Mouse (Mus musculus) hindbrain, embryonic 16.5 days (tissue): ENCODE data around the gene Tshr. TPM values are rescaled to one million over a fixed set of nuclear protein-coding genes. Genes with fewer than 3 reads are reported as not detected.
A peak's percentile ranks its signal among the peaks of the same experiment; 100 is the strongest.
"Not testable (repeated sequence)": the region's sequence is repeated elsewhere in the genome, so short reads cannot be mapped to it uniquely, and the experiment has no call there.

Experiments used
- ATAC-seq: fragments of 200-750 bp; cut with Nextera tagmentation; 2 replicates; pipeline ENCODE4 v1.8.0; 2017; ENCODE audit warnings: moderate TSS enrichment, moderate library complexity
- H3K27ac ChIP-seq: fragments of 300-500 bp; sonication (generic); 2 replicates; pipeline ENCODE4 v1.5.1; 2014; ENCODE audit warnings: low read depth, mild to moderate bottlenecking, control low read depth, low read length, moderate library complexity
- H3K27me3 ChIP-seq: fragments of 300-500 bp; sonication (generic); replicated peaks from 2 replicates; pipeline ENCODE4 v1.6.1; 2014; ENCODE audit warnings: low read length; ENCODE audit not compliant: control insufficient read depth, insufficient read depth
- H3K36me3 ChIP-seq: fragments of 300-500 bp; sonication (generic); 2 replicates; pipeline ENCODE4 v1.6.1; 2014; ENCODE audit warnings: mild to moderate bottlenecking, low read length, moderate library complexity, mixed read lengths; ENCODE audit not compliant: control insufficient read depth, insufficient read depth
- H3K4me1 ChIP-seq: fragments of 300-500 bp; sonication (generic); 2 replicates; pipeline ENCODE4 v1.6.1; 2014; ENCODE audit warnings: low read depth, low read length; ENCODE audit not compliant: control insufficient read depth, insufficient read depth
- H3K4me2 ChIP-seq: fragments of 300-500 bp; sonication (generic); 2 replicates; pipeline ENCODE4 v1.6.1; 2014; ENCODE audit warnings: mild to moderate bottlenecking, low read length, control low read depth, moderate library complexity
- H3K4me3 ChIP-seq: fragments of 300-500 bp; sonication (generic); 2 replicates; pipeline ENCODE4 v1.5.1; 2014; ENCODE audit warnings: mild to moderate bottlenecking, low read length, control low read depth, moderate library complexity
- H3K9ac ChIP-seq: fragments of 300-500 bp; sonication (generic); 2 replicates; pipeline ENCODE4 v1.6.1; 2014; ENCODE audit warnings: low read depth, mild to moderate bottlenecking, control low read depth, low read length, moderate library complexity
- H3K9me3 ChIP-seq: fragments of 300-500 bp; sonication (generic); 2 replicates; pipeline ENCODE4 v1.6.1; 2014; ENCODE audit warnings: mild to moderate bottlenecking, low read length, moderate library complexity; ENCODE audit not compliant: control insufficient read depth
- WGBS: fragments of 180-500 bp; shearing (Covaris S2); extraction: QIAGEN DNeasy Blood & Tissue Kit; methylation state at CpG from one replicate; pipeline ENCODE4 v1.1.7; 2014; 5-methylcytosine and 5-hydroxymethylcytosine counted together
- polyA plus RNA-seq: library from polyadenylated mRNA; unstranded; fragments of >200 nt; fragmentation: Nextera tagmentation; extraction: Ambion mirVana; gene quantifications from 2 replicates; pipeline ENCODE4 v1.2.1, GENCODE M21; 2015

The Tshr gene
- polyA plus RNA-seq, 1 experiment from 2014 or later: 0.78 TPM

- Histone ChIP-seq H3K4me2 (no peak overlapping the region), H3K9me3 (no peaks in the 10 kb centered on the region), H3K27ac (no peak overlapping the region), H3K4me3 (no peak overlapping the region), H3K9ac (no peak overlapping the region), H3K27me3 (no peaks in the 10 kb centered on the region), H3K36me3 (no peaks in the 10 kb centered on the region), H3K4me1 (no peaks in the 10 kb centered on the region)
- WGBS: 87% methylated on average over 6 of the region's 6 CpGs
- no peak for ATAC-seq
Observed at GRCm38 (mm10) chr12:91534514-91534913, 150.2 kb downstream of the Tshr start.

- WGBS: 87% methylated on average over 7 of the region's 7 CpGs
Observed at GRCm38 (mm10) chr12:91540202-91540601, 155.8 kb downstream of the Tshr start.

GRCm38 (mm10) chr12:91549471-91549870, 165.1 kb downstream of the Tshr start:
- WGBS: 53% methylated on average over 9 of the region's 9 CpGs
- no peak overlapping the region for H3K9ac ChIP-seq
- no peaks in the 10 kb centered on the region for H3K27me3 ChIP-seq
- no peaks in the 10 kb centered on the region for H3K9me3 ChIP-seq
- no peak for ATAC-seq
- H3K27ac ChIP-seq: no peak overlapping the region
- peaks cover 5% of the 10 kb centered on the region for H3K4me1 ChIP-seq
- no peak overlapping the region for H3K4me2 ChIP-seq
- no peaks in the 10 kb centered on the region for H3K36me3 ChIP-seq
- no peak overlapping the region for H3K4me3 ChIP-seq

More at GRCm38 (mm10) chr12:91540202-91540601, 155.8 kb downstream of the Tshr start:
- no peak overlapping the region for H3K4me2 ChIP-seq
- H3K27me3 ChIP-seq: no peaks in the 10 kb centered on the region
- H3K36me3 ChIP-seq: no peaks in the 10 kb centered on the region
- no peak overlapping the region for H3K9ac ChIP-seq
- no peak overlapping the region for H3K27ac ChIP-seq
- H3K9me3 ChIP-seq: no peaks in the 10 kb centered on the region
- no peak for ATAC-seq
- no peaks in the 10 kb centered on the region for H3K4me1 ChIP-seq
- no peak overlapping the region for H3K4me3 ChIP-seq

- no peaks in the 10 kb centered on the region for H3K36me3 ChIP-seq
- no peaks in the 10 kb centered on the region for H3K27me3 ChIP-seq
- peak; percentile 90 for ATAC-seq
- H3K9ac ChIP-seq: peak overlapping the region; percentile 27
- H3K9me3 ChIP-seq: no peaks in the 10 kb centered on the region
- peak overlapping the region; percentile 15 for H3K4me3 ChIP-seq
- peaks cover 5% of the 10 kb centered on the region for H3K4me1 ChIP-seq
- H3K27ac ChIP-seq: no peak overlapping the region
- peak overlapping the region; percentile 51 for H3K4me2 ChIP-seq
- 33% methylated on average over 19 of the region's 19 CpGs for WGBS
Observed at GRCm38 (mm10) chr12:91551773-91552526, 167.6 kb downstream of the Tshr start.

GRCm38 (mm10) chr12:91557358-91558005, 173.1 kb downstream of the Tshr start:
- 88% methylated on average over 8 of the region's 8 CpGs for WGBS
- ATAC-seq, H3K9ac ChIP-seq, H3K9me3 ChIP-seq, H3K4me1 ChIP-seq, H3K27ac ChIP-seq, H3K4me2 ChIP-seq, H3K36me3 ChIP-seq, H3K4me3 ChIP-seq, H3K27me3 ChIP-seq: not testable (repeated sequence)

- not testable (repeated sequence) for H3K4me3 ChIP-seq, H3K36me3 ChIP-seq, H3K4me2 ChIP-seq, H3K27me3 ChIP-seq, H3K27ac ChIP-seq, H3K9me3 ChIP-seq, ATAC-seq, H3K9ac ChIP-seq, H3K4me1 ChIP-seq
- WGBS: 62% methylated on average over 4 of the region's 4 CpGs
Observed at GRCm38 (mm10) chr12:91558152-91558551, 173.8 kb downstream of the Tshr start.

GRCm38 (mm10) chr12:91567145-91567544, 182.8 kb downstream of the Tshr start:
- ATAC-seq: no peak
- Histone ChIP-seq H3K27me3 (no peaks in the 10 kb centered on the region), H3K4me1 (no peaks in the 10 kb centered on the region), H3K4me2 (no peak overlapping the region), H3K9me3 (no peaks in the 10 kb centered on the region), H3K9ac (no peak overlapping the region), H3K27ac (no peak overlapping the region), H3K36me3 (peaks cover 21% of the 10 kb centered on the region), H3K4me3 (no peak overlapping the region)
- 96% methylated on average over 4 of the region's 4 CpGs for WGBS

- H3K36me3 ChIP-seq: peaks cover 22% of the 10 kb centered on the region
- WGBS: 89% methylated on average over 3 of the region's 3 CpGs
- no peaks in the 10 kb centered on the region for H3K4me1 ChIP-seq
Observed at GRCm38 (mm10) chr12:91569255-91569654, 184.9 kb downstream of the Tshr start.

GRCm38 (mm10) chr12:91571708-91572107, 187.3 kb downstream of the Tshr start:
- H3K4me2 ChIP-seq: no peak overlapping the region
- no peak overlapping the region for H3K9ac ChIP-seq
- WGBS: 89% methylated on average over 2 of the region's 2 CpGs
- no peak for ATAC-seq
- no peaks in the 10 kb centered on the region for H3K27me3 ChIP-seq
- no peak overlapping the region for H3K4me3 ChIP-seq
- peaks cover 22% of the 10 kb centered on the region for H3K36me3 ChIP-seq
- no peaks in the 10 kb centered on the region for H3K9me3 ChIP-seq
- no peak overlapping the region for H3K27ac ChIP-seq
- H3K4me1 ChIP-seq: no peaks in the 10 kb centered on the region

More at GRCm38 (mm10) chr12:91569255-91569654, 184.9 kb downstream of the Tshr start:
- Histone ChIP-seq H3K9ac (no peak overlapping the region), H3K27ac (no peak overlapping the region), H3K4me3 (no peak overlapping the region), H3K9me3 (no peaks in the 10 kb centered on the region), H3K4me2 (no peak overlapping the region), H3K27me3 (no peaks in the 10 kb centered on the region)
- no peak for ATAC-seq
